Mouse (Mus musculus) midbrain, embryonic 12.5 days (tissue): Measurements from ENCODE around the gene Dusp28. TPM values are rescaled to one million over a fixed set of nuclear protein-coding genes. Genes with fewer than 3 reads are reported as not detected.
A peak's percentile ranks its signal among the peaks of the same experiment; 100 is the strongest.

ENCODE experiments used
- ATAC-seq: fragments of 200-750 bp; cut with Nextera tagmentation; 2 replicates; pipeline ENCODE4 v1.8.0; 2017; ENCODE audit warnings: low read depth, moderate TSS enrichment, moderate library complexity; ENCODE audit not compliant: low FRiP score
- H3K27ac ChIP-seq: fragments of 300-500 bp; sonication (generic); replicated peaks from 2 replicates; pipeline ENCODE4 v1.5.1; 2016; ENCODE audit warnings: mild to moderate bottlenecking
- H3K27me3 ChIP-seq: fragments of 300-500 bp; sonication (generic); 2 replicates; pipeline ENCODE4 v1.6.1; 2016; ENCODE audit warnings: mild to moderate bottlenecking
- H3K36me3 ChIP-seq: fragments of 300-500 bp; sonication (generic); 2 replicates; pipeline ENCODE4 v1.6.1; 2016
- H3K4me1 ChIP-seq: fragments of 300-500 bp; sonication (generic); 2 replicates; pipeline ENCODE4 v1.6.1; 2016
- H3K4me2 ChIP-seq: fragments of 300-500 bp; sonication (generic); replicated peaks from 2 replicates; pipeline ENCODE4 v1.6.1; 2016; ENCODE audit warnings: mild to moderate bottlenecking, moderate library complexity
- H3K4me3 ChIP-seq: fragments of 300-500 bp; sonication (generic); 2 replicates; pipeline ENCODE4 v1.5.1; 2016; ENCODE audit warnings: mild to moderate bottlenecking
- H3K9ac ChIP-seq: fragments of 300-500 bp; sonication (generic); replicated peaks from 2 replicates; pipeline ENCODE4 v1.6.1; 2016; ENCODE audit warnings: mild to moderate bottlenecking, moderate library complexity
- H3K9me3 ChIP-seq: fragments of 300-500 bp; sonication (generic); 2 replicates; pipeline ENCODE4 v1.6.1; 2016; ENCODE audit warnings: mild to moderate bottlenecking
- WGBS: fragments of 180-500 bp; shearing (Covaris S2); methylation state at CpG from one replicate; pipeline ENCODE4 v1.1.7; 2016; 5-methylcytosine and 5-hydroxymethylcytosine counted together
- polyA plus RNA-seq: library from polyadenylated mRNA; unstranded; fragments of >200 nt; fragmentation: Nextera tagmentation; extraction: Ambion mirVana; gene quantifications from 2 replicates; pipeline ENCODE4 v1.2.1, GENCODE M21; 2016

The Dusp28 gene
- polyA plus RNA-seq, 1 experiment from 2014 or later: 14.6 TPM

DNA sequence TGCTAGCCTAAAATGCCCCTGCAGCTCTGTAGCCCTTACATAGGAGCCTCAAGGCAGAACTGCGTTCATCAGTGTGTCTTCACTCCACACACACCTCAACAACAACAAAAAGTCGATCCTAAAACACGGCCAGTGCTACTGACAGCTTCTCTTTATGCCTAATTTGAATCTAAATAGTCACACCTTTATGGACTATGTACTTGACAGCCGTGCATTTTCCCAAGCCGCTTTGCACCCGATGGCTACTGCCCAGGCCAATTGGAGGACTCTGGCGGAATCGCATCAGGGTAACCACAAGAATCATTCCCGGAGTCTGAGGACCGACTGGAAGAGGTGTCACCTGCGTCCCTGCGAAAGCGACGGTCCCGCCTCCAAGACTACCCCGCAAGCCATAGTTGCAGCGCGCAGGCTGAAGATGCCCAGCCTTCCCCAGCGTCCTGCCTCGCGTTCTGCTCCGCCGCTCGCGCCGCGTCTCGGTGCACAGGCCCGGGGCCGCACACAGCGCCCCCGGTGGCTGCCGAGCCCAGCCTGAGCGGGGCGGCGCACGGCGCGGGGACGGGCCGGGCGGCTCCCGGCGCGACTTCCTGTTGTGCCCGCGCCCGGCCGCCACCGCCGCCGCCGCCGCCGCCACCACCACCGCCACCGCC is 3.6 kb downstream of the Dusp28 start, which contains the start of gene Rnpepl1:
TSS of gene Rnpepl1 (plus strand) at position 545 of the 647 bp plus-strand sequence.
- peak; percentile 67 for ATAC-seq
- Histone ChIP-seq H3K9me3 (no peaks in the 10 kb centered on the region), H3K27ac (peak within 1 kb of the TSS; percentile 94), H3K4me3 (peak within 1 kb of the TSS; percentile 93), H3K4me1 (peaks cover 41% of the 10 kb centered on the region), H3K9ac (peak within 1 kb of the TSS; percentile 97), H3K4me2 (peak within 1 kb of the TSS; percentile 90), H3K27me3 (peaks cover 20% of the 10 kb centered on the region), H3K36me3 (peaks cover 12% of the 10 kb centered on the region)
- WGBS: under 1% methylated on average over 45 of the region's 57 CpGs

DNA sequence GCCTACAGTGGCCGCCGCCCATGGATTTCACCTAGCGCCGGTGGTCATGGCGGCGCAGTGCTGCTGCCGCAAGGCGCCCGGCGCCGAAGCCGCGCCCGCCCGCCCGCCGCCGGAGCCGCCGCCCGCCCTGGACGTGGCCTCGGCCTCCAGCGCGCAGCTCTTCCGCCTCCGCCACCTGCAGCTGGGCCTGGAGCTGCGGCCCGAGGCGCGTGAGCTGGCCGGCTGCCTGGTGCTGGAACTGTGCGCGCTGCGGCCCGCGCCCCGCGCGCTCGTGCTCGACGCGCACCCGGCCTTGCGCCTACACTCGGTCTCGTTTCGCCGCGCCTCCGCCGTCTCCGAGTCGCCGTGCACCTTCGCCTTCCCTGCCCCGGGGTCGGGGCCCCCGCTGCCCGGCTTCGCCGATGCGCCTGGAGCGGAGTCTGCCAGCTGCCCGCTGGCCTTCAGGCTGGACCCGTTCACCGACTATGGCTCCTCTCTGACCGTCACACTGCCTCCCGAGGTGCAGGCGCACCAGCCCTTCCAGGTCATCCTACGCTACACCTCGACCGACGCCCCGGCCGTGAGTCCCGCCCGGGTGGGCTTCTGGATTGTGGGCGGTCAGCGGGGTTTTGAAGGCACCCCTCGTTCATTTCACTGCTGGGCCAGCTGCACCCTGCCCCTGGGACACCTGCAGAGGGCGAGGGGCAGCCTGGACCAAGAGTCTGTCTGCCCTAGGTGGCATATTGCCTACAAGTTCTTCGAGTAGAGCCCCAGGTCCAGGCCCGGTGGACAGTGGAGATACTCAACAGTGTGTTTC is 4.3 kb downstream of the Dusp28 start:
- Histone ChIP-seq H3K9ac (peak overlapping the region; percentile 97), H3K36me3 (peaks cover 19% of the 10 kb centered on the region), H3K27ac (peak overlapping the region; percentile 94), H3K4me3 (peak overlapping the region; percentile 93), H3K4me1 (peaks cover 41% of the 10 kb centered on the region), H3K4me2 (peak overlapping the region; percentile 90), H3K9me3 (no peaks in the 10 kb centered on the region), H3K27me3 (peaks cover 20% of the 10 kb centered on the region)
- under 1% methylated on average over 79 of the region's 85 CpGs for WGBS
- peak; percentile 32 for ATAC-seq

DNA sequence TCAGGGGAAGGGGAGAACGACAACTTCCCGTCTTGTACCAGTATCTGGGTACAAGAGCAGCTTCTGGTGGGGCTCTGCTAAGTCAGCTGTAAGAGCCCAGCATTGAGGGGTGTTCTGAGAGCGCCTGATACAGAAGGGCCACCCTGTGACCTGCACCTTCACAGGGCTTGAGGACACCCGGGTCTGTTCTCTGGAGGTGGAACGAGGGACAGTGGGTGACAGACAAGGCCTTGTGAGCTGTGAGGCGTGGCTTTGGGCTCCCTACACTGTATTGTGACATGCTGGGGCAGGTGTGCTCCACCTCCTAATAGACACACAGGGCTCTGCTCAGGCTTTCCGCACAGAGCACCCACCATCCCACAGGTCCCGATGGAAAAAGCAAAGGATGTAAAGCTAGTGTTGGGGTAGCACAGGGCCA is 4.9 kb downstream of the Dusp28 start:
- peaks cover 38% of the 10 kb centered on the region for H3K4me1 ChIP-seq
- H3K4me3 ChIP-seq: peak overlapping the region; percentile 93
- peaks cover 25% of the 10 kb centered on the region for H3K36me3 ChIP-seq
- 46% methylated on average over 8 of the region's 8 CpGs for WGBS
- H3K9ac ChIP-seq: peak overlapping the region; percentile 97
- peak overlapping the region; percentile 90 for H3K4me2 ChIP-seq
- no peaks in the 10 kb centered on the region for H3K9me3 ChIP-seq
- no peak for ATAC-seq
- peak overlapping the region; percentile 94; the same call in 1 of the 2 replicates for H3K27ac ChIP-seq
- peaks cover 20% of the 10 kb centered on the region for H3K27me3 ChIP-seq

DNA sequence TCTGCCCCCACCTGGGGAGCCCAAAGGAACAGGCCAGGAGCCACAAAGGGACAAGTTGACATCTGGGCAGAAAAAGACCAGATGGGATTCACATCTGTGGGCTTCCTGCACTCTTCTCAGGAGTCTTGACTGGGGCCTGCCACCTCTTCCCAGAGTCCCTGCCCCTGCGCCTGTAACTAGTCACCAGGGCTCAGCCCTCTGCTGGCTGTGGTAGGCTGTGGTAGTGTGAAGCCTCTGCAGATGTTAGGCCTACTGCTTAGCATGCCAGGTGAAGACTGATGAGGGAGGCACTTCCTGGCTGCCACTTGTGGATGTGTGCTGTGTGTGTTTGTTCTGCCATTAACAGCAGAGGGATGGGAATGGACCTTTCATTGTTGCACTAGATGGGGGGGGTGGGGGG is 5.5 kb downstream of the Dusp28 start:
- Histone ChIP-seq H3K9ac (peak overlapping the region; percentile 97), H3K4me3 (peak overlapping the region; percentile 93), H3K27me3 (peaks cover 20% of the 10 kb centered on the region), H3K27ac (no peak overlapping the region), H3K9me3 (no peaks in the 10 kb centered on the region), H3K36me3 (peaks cover 31% of the 10 kb centered on the region), H3K4me1 (peaks cover 38% of the 10 kb centered on the region), H3K4me2 (peak overlapping the region; percentile 90)
- 52% methylated on average over 1 of the region's 1 CpGs for WGBS
- ATAC-seq: no peak

DNA sequence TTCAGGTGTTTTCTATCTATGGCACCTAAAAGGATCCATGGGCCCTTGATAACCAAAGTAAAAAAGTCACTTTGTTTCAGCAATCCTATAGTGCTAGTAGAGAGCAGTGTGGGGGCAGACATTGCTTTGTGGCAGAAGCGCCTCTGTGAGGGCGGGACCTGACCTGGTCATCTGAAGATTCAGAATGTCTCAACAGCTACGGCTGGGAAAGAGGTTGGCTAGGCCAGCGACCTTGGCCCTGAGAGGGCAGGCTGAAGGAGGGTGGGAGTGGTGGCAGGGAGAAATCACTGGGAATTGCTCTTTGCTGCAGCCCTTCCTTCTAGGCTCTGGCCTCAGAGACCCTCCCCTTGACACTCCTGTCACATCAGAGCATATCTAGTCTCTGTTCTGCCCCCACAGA is 7.5 kb downstream of the Dusp28 start:
- 81% methylated on average over 4 of the region's 4 CpGs for WGBS
- Histone ChIP-seq H3K36me3 (peaks cover 50% of the 10 kb centered on the region), H3K27ac (no peak overlapping the region)

GRCm38 (mm10) chr1:92914993-92915392 is 8.2 kb downstream of the Dusp28 start:
- Histone ChIP-seq H3K27me3 (no peaks in the 10 kb centered on the region), H3K4me1 (peaks cover 22% of the 10 kb centered on the region), H3K9me3 (no peaks in the 10 kb centered on the region), H3K27ac (no peak overlapping the region), H3K4me2 (no peak overlapping the region), H3K4me3 (no peak overlapping the region), H3K36me3 (peaks cover 58% of the 10 kb centered on the region), H3K9ac (no peak overlapping the region)
- ATAC-seq: no peak
- 95% methylated on average over 11 of the region's 11 CpGs for WGBS

More for the DNA sequence above, 7.5 kb downstream of the Dusp28 start:
- no peak overlapping the region for H3K4me3 ChIP-seq
- peaks cover 29% of the 10 kb centered on the region for H3K4me1 ChIP-seq
- peaks cover 6% of the 10 kb centered on the region; the same call in 1 of the 2 replicates for H3K27me3 ChIP-seq
- no peak for ATAC-seq
- H3K9me3 ChIP-seq: no peaks in the 10 kb centered on the region
- H3K4me2 ChIP-seq: no peak overlapping the region
- H3K9ac ChIP-seq: no peak overlapping the region

GRCm38 (mm10) chr1:92916725-92917124 is 9.9 kb downstream of the Dusp28 start:
- H3K4me2 ChIP-seq: no peak overlapping the region
- no peak overlapping the region for H3K9ac ChIP-seq
- no peak overlapping the region for H3K4me3 ChIP-seq
- 93% methylated on average over 9 of the region's 9 CpGs for WGBS
- no peaks in the 10 kb centered on the region for H3K27me3 ChIP-seq
- H3K4me1 ChIP-seq: peaks cover 13% of the 10 kb centered on the region
- peaks cover 74% of the 10 kb centered on the region for H3K36me3 ChIP-seq
- no peak overlapping the region for H3K27ac ChIP-seq
- no peaks in the 10 kb centered on the region for H3K9me3 ChIP-seq
- no peak for ATAC-seq

GRCm38 (mm10) chr1:92919151-92919550 is 12.4 kb downstream of the Dusp28 start:
- WGBS: 96% methylated on average over 11 of the region's 11 CpGs
- H3K36me3 ChIP-seq: peaks cover 74% of the 10 kb centered on the region
- no peak for ATAC-seq

GRCm38 (mm10) chr1:92919775-92920174 is 13.0 kb downstream of the Dusp28 start:
- H3K9ac ChIP-seq: no peak overlapping the region
- no peak overlapping the region for H3K27ac ChIP-seq
- no peak overlapping the region for H3K4me2 ChIP-seq
- ATAC-seq: no peak
- H3K36me3 ChIP-seq: peaks cover 68% of the 10 kb centered on the region
- H3K27me3 ChIP-seq: no peaks in the 10 kb centered on the region
- H3K9me3 ChIP-seq: no peaks in the 10 kb centered on the region
- 90% methylated on average over 12 of the region's 12 CpGs for WGBS
- no peaks in the 10 kb centered on the region for H3K4me1 ChIP-seq
- no peak overlapping the region for H3K4me3 ChIP-seq

More at GRCm38 (mm10) chr1:92919151-92919550, 12.4 kb downstream of the Dusp28 start:
- Histone ChIP-seq H3K4me2 (no peak overlapping the region), H3K9ac (no peak overlapping the region; the same call in 1 of the 2 replicates), H3K9me3 (no peaks in the 10 kb centered on the region), H3K4me1 (no peaks in the 10 kb centered on the region), H3K27ac (no peak overlapping the region), H3K4me3 (no peak overlapping the region), H3K27me3 (no peaks in the 10 kb centered on the region)

DNA sequence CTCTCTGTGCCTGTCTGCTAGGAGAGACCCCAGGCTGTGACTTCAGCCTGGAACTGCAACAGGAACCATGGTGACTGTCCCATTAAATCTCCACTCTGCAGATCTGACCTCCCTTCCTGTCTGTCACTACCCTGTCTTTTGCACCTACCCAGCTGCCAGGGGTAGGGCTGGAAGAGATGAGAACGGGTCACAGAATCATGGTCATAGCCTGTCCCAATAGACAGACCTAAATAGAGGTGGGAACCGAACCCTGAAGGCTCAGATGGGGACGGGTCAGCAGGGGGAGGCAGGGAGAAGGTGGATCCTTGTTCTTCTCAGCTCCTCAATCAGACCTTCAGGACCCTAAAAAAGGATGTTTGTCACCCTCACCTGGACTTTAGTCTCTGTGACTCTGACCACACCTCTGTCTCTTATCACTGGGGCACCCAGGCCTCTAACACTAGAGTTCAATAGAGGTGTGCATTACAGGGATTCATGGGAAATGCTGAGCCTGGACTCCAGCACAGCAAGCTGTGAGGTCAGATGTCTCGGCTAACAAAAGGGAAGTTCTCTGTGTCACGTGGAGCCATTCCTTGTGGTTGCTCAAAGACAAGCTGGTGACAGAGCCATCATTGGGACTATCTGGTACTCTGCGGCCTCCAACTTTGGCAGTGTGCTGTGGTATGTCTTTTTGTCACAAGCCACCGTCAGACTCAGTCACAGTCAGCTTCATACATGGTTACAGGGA is 13.9 kb downstream of the Dusp28 start:
- H3K9me3 ChIP-seq: no peaks in the 10 kb centered on the region
- no peaks in the 10 kb centered on the region for H3K27me3 ChIP-seq
- no peak overlapping the region for H3K27ac ChIP-seq
- no peaks in the 10 kb centered on the region for H3K4me1 ChIP-seq
- peaks cover 60% of the 10 kb centered on the region for H3K36me3 ChIP-seq
- 86% methylated on average over 7 of the region's 7 CpGs for WGBS
- no peak overlapping the region for H3K9ac ChIP-seq
- no peak overlapping the region for H3K4me2 ChIP-seq
- H3K4me3 ChIP-seq: no peak overlapping the region
- no peak for ATAC-seq

GRCm38 (mm10) chr1:92921496-92921895 is 14.7 kb downstream of the Dusp28 start:
- 89% methylated on average over 4 of the region's 4 CpGs for WGBS
- H3K36me3 ChIP-seq: peaks cover 51% of the 10 kb centered on the region
- no peaks in the 10 kb centered on the region for H3K4me1 ChIP-seq
- H3K4me2 ChIP-seq: no peak overlapping the region
- no peak overlapping the region for H3K4me3 ChIP-seq
- no peak for ATAC-seq
- no peaks in the 10 kb centered on the region for H3K9me3 ChIP-seq
- H3K27ac ChIP-seq: no peak overlapping the region
- H3K9ac ChIP-seq: no peak overlapping the region
- H3K27me3 ChIP-seq: no peaks in the 10 kb centered on the region
